Mouse (Mus musculus): Measurements from ENCODE around the gene Ankrd13a.

- TF ChIP-seq POLR2A (IDR thresholded peaks at IDR 0.05; ENCODE audit: control insufficient read depth in 1 of 2, insufficient read depth in 1 of 2, low read depth in 1 of 2, low read length in 2 of 2, poor library complexity in 1 of 2) (no peak), CTCF (IDR thresholded peaks at IDR 0.05 in 2 of 3, conservative IDR thresholded peaks at IDR 0.05 in 1 of 3; ENCODE audit: control insufficient read depth in 1 of 3, insufficient read depth in 1 of 3, low read depth in 2 of 3, low read length in 3 of 3, poor library complexity in 1 of 3, severe bottlenecking in 1 of 3) (no peak), TCF12 (IDR thresholded peaks at IDR 0.05; ENCODE audit: low read depth, low read length) (no peak), E2F4 (IDR thresholded peaks at IDR 0.05; ENCODE audit: borderline replicate concordance, low read depth, low read length) (no peak), MAX (IDR thresholded peaks at IDR 0.05; ENCODE audit: low read length) (no peak), USF2 (IDR thresholded peaks at IDR 0.05; ENCODE audit: borderline replicate concordance in 1 of 2, insufficient read depth in 1 of 2, low read depth in 1 of 2, low read length in 2 of 2) (no peak), KAT2A (conservative IDR thresholded peaks at IDR 0.05; ENCODE audit: low read depth, low read length) (no peak)
Observed at GRCm38 (mm10) chr5:114782991-114783390, 8.5 kb downstream of the Ankrd13a start.

Data from MEL (cell line).